Mouse (Mus musculus): Measurements from ENCODE around the gene Slc25a35. TPM values are rescaled to one million over a fixed set of nuclear protein-coding genes. Genes with fewer than 3 reads are reported as not detected.
A peak's percentile ranks its signal among the peaks of the same experiment; 100 is the strongest.
"Not testable (repeated sequence)": the region's sequence is repeated elsewhere in the genome, so short reads cannot be mapped to it uniquely, and the experiment has no call there.

The Slc25a35 gene
- total and polyA plus RNA-seq, 3 experiments: 3.3 to 4.9 TPM; not detected in 1

DNA sequence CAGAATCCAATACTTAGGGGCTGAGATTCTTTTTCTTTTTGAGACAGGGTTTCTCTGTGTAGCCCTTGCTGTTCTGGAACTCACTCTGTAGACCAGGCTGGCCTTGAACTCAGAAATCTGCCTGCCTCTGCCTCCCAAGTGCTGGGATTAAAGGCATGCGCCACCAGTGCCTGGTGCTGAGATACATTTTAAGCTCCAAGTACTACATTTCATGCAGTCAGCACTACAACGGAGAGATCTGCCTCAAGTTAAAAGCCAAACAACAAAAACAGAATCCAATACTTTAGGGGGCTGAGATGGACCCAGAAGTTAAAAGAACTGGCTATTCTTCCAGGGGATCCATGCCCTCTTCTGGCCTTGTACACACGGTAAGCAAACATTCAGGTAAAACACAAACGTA, 34.9 kb downstream of the Slc25a35 start:
- H3K4me3 ChIP-seq (ENCODE audit: control insufficient read depth in 1 of 2, insufficient read depth in 1 of 2, low read depth in 2 of 2, low read length in 2 of 2): not testable (repeated sequence)
- peaks cover 22 to 29% of the 10 kb centered on the region in 2 experiments for H3K36me3 ChIP-seq (ENCODE audit: control insufficient read depth in 1 of 2, insufficient read depth in 2 of 2, low read length in 2 of 2)

DNA sequence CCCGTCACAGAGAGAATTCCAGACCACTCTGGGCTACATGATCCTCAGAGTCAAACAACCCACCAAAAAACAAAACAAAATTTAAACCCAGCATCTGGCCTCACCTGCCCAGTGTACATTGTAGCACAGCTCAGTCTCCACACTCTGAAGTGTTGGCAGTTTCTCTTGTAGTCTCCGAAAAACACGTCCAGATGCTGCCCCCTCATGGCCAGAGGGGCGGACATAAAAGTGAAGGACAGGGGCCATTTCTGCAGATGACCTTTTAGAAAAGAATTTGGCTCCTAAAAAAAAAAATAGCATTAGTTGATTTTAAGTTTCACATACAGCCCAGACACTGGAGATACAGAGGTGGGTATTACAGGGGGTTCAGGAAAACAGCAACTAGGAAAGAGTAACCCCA, 35.7 kb downstream of the Slc25a35 start:
- peak; percentile 6 to 29 (median 28); a peak in 3 of 6 replicates for TF ChIP-seq CTCF (IDR thresholded peaks at IDR 0.05 in 2 of 3, conservative IDR thresholded peaks at IDR 0.05 in 1 of 3; ENCODE audit: control insufficient read depth in 1 of 3, insufficient read depth in 1 of 3, low read depth in 2 of 3, low read length in 3 of 3, poor library complexity in 1 of 3, severe bottlenecking in 1 of 3)
- no peak for TF ChIP-seq POLR2AphosphoS5 (IDR thresholded peaks at IDR 0.05; ENCODE audit: borderline replicate concordance, low read depth, low read length)
- H3K9me3 ChIP-seq (replicated peaks; ENCODE audit: insufficient read depth, low read length): no peaks in the 10 kb centered on the region
- DNase-seq (ENCODE audit: low read depth, low spot score): no peak
- H3K27ac ChIP-seq (ENCODE audit: control insufficient read depth, low read depth, low read length): no peak overlapping the region
- H3K4me3 ChIP-seq (ENCODE audit: control insufficient read depth in 1 of 2, insufficient read depth in 1 of 2, low read depth in 2 of 2, low read length in 2 of 2): no peak overlapping the region
- peaks cover 41% of the 10 kb centered on the region for H3K79me2 ChIP-seq (ENCODE audit: control insufficient read depth, insufficient read depth, low read length, poor library complexity)
- no peaks in the 10 kb centered on the region for H3K27me3 ChIP-seq (ENCODE audit: control insufficient read depth in 1 of 2, insufficient read depth in 2 of 2, low read length in 2 of 2)
- H3K4me1 ChIP-seq (ENCODE audit: control insufficient read depth in 1 of 2, insufficient read depth in 2 of 2, low read length in 2 of 2): peaks cover 0 to 10% of the 10 kb centered on the region in 2 experiments; a peak in 3 of 4 replicates
- peaks cover 17 to 25% of the 10 kb centered on the region in 2 experiments for H3K36me3 ChIP-seq (ENCODE audit: control insufficient read depth in 1 of 2, insufficient read depth in 2 of 2, low read length in 2 of 2)
- H3K9ac ChIP-seq (ENCODE audit: control insufficient read depth, low read depth, low read length, poor library complexity, severe bottlenecking): no peak overlapping the region

More for the DNA sequence above, 34.9 kb downstream of the Slc25a35 start:
- not testable (repeated sequence) for DNase-seq (ENCODE audit: low read depth, low spot score); H3K9me3 ChIP-seq (replicated peaks; ENCODE audit: insufficient read depth, low read length); H3K9ac ChIP-seq (ENCODE audit: control insufficient read depth, low read depth, low read length, poor library complexity, severe bottlenecking); H3K4me1 ChIP-seq (ENCODE audit: control insufficient read depth in 1 of 2, insufficient read depth in 2 of 2, low read length in 2 of 2); H3K27ac ChIP-seq (ENCODE audit: control insufficient read depth, low read depth, low read length); H3K27me3 ChIP-seq (ENCODE audit: control insufficient read depth in 1 of 2, insufficient read depth in 2 of 2, low read length in 2 of 2)
- peak; percentile 86 for TF ChIP-seq TBP (IDR thresholded peaks at IDR 0.05; ENCODE audit: low read depth, low read length)
- H3K79me2 ChIP-seq (ENCODE audit: control insufficient read depth, insufficient read depth, low read length, poor library complexity): peaks cover 37% of the 10 kb centered on the region

- Histone ChIP-seq H3K36me3 (ENCODE audit: control insufficient read depth in 1 of 2, insufficient read depth in 2 of 2, low read length in 2 of 2) (peaks cover 17 to 18% of the 10 kb centered on the region in 2 experiments), H3K27me3 (ENCODE audit: control insufficient read depth in 1 of 2, insufficient read depth in 2 of 2, low read length in 2 of 2) (no peaks in the 10 kb centered on the region), H3K27ac (ENCODE audit: control insufficient read depth, low read depth, low read length) (no peak overlapping the region), H3K4me1 (ENCODE audit: control insufficient read depth in 1 of 2, insufficient read depth in 2 of 2, low read length in 2 of 2) (peaks cover 0 to 10% of the 10 kb centered on the region in 2 experiments; a peak in 3 of 4 replicates), H3K4me3 (ENCODE audit: control insufficient read depth in 1 of 2, insufficient read depth in 1 of 2, low read depth in 2 of 2, low read length in 2 of 2) (no peak overlapping the region), H3K9me3 (replicated peaks; ENCODE audit: insufficient read depth, low read length) (no peaks in the 10 kb centered on the region), H3K79me2 (ENCODE audit: control insufficient read depth, insufficient read depth, low read length, poor library complexity) (peaks cover 41% of the 10 kb centered on the region), H3K9ac (ENCODE audit: control insufficient read depth, low read depth, low read length, poor library complexity, severe bottlenecking) (no peak overlapping the region)
- TF ChIP-seq GATA1 (IDR thresholded peaks at IDR 0.05; ENCODE audit: low read depth, low read length) (no peak), HCFC1 (IDR thresholded peaks at IDR 0.05; ENCODE audit: low read depth, low read length) (no peak), ZNF384 (IDR thresholded peaks at IDR 0.05; ENCODE audit: low read depth, low read length) (no peak), ELF1 (IDR thresholded peaks at IDR 0.05; ENCODE audit: low read depth, low read length) (no peak), EP300 (IDR thresholded peaks at IDR 0.05; ENCODE audit: low read depth in 1 of 2, low read length in 2 of 2) (0 out of 4 replicates have a peak, but pooled peaks of 1 of the 2 experiments have one; percentile 26), UBTF (IDR thresholded peaks at IDR 0.05; ENCODE audit: borderline replicate concordance, insufficient read depth, low read depth, low read length) (no peak)
- peak; percentile 51 for DNase-seq (ENCODE audit: low read depth, low spot score)
Measured at GRCm38 (mm10) chr11:69005193-69005592, 37.3 kb downstream of the Slc25a35 start.
